Mouse (Mus musculus) left cerebral cortex, adult 2 months (tissue): ENCODE measurements around the gene Olfr1086. TPM values are rescaled to one million over a fixed set of nuclear protein-coding genes. Genes with fewer than 3 reads are reported as not detected.
"Not testable (repeated sequence)": the region's sequence is repeated elsewhere in the genome, so short reads cannot be mapped to it uniquely, and the experiment has no call there.

Experiments used
- DNase-seq, 2 experiments: peaks; one replicate each; pipeline ENCODE4 v3.0.0; 2021 to 2022; ENCODE audit warnings: low spot score in 2 of 2, mixed read lengths in 1 of 2; ENCODE audit errors: extremely low spot score in 1 of 2
- H3K27ac ChIP-seq: fragments of 200-600 bp; 2 replicates; pipeline ENCODE4 v1.8.1; 2022
- H3K4me3 ChIP-seq: fragments of 200-600 bp; 2 replicates; pipeline ENCODE4 v1.8.1; 2022
- CTCF ChIP-seq: fragments of 200-600 bp; IDR thresholded peaks from 2 replicates; pipeline ENCODE4 v1.8.1; 2022; ENCODE audit warnings: antibody characterized with exemption, mild to moderate bottlenecking, moderate library complexity
- intact Hi-C: fragments of 180-260 bp; cut with DNase I; formaldehyde crosslinking; loops from one replicate; pipeline ENCODE4 v1.15.1; 2025
- long read RNA-seq, 2 experiments: library from polyadenylated mRNA; stranded (forward); transcript quantifications; one replicate each; pipeline ENCODE4 v2.0.0; 2021; ENCODE audit warnings: borderline mapping rate in 2 of 2
- total RNA-seq, 2 experiments: library from RNA; stranded (reverse); gene quantifications; 2 replicates each; pipeline ENCODE4 v1.2.3; 2021

Olfr1086 gene
- total RNA-seq, result not detected
- long read RNA-seq, experiment 1, result 0 reads
- long read RNA-seq, experiment 2, result 0 reads

DNA sequence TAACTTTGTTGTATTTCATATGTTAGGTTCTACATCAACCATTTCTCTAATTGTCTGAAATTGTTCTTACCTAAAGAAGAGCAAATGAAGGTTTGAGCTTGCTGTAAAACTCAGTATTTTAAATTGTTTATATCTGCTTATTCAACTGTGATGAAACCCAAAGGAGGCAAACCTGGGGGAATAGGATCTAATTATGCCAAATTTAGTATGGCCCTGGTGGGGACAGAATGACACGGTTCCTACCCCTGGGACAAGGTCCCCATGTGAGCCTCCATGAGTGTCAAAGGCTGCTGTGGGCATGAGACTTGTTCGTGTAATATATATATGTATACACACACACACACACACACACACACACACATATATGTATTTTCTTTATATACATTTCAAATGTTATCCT lies at the start of gene Olfr1086:
Olfr1086 (minus strand) TSS at position 101 of the 400 bp plus-strand sequence.
- H3K4me3 ChIP-seq, result no peak within 1 kb of the TSS
- TF ChIP-seq CTCF, result no peak
- no peak within 1 kb of the TSS for H3K27ac ChIP-seq
- intact Hi-C loops, result no loop called here
- DNase-seq, result no peak

DNA sequence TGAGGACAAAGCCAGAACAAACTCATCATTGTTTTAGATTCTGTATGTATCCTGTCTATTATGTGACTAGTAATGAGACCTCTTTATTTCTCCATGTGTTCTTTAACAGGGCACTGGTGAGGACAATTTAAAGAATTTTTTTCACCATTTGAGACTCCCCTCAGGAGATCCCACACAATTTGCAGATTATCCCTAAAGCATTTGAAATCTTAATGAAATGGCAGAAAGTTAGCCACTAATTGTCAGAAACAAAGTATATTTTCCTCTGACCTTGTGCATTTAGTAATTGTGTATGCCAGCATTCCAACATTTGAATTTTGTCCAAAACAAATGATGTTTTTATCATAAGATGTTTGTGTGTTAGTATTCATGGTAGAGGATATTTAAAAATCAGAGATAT lies 18.4 kb upstream of the Olfr1086 start, which contains the start of gene Olfr1087:
Olfr1087 (minus strand) TSS at position 101 of the 400 bp plus-strand sequence.
- no peak for TF ChIP-seq CTCF
- DNase-seq, result no peak
- intact Hi-C loops, result no loop called here

DNA sequence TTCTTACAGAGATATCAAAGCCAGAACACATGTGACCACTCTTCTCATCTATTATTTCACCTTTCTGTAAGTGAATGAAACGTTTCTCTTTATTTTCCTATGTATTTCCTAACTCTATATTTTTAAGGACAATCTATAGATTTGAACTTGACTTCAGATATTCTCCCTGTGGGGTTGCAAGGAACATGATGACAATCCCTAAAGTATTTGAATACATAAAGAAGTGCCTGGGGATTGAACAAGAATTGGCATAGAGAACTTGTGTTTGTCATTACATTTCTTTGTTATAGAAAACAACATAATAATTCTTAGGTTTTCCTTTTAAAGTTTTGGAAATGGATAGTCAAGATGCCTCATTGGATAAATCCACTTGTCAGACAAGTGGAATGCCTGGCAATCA lies 18.0 kb downstream of the Olfr1086 start, which contains the start of gene Olfr1085:
Olfr1085 (minus strand) TSS at position 101 of the 400 bp plus-strand sequence.
- TF ChIP-seq CTCF, result no peak
- no peak for DNase-seq
- Histone ChIP-seq H3K27ac (no peak within 1 kb of the TSS), H3K4me3 (no peak within 1 kb of the TSS)
- intact Hi-C loops, result no loop called here

More for the DNA sequence above, 18.4 kb upstream of the Olfr1086 start, which contains the start of gene Olfr1087:
- no peak within 1 kb of the TSS for H3K27ac ChIP-seq
- no peak within 1 kb of the TSS for H3K4me3 ChIP-seq

DNA sequence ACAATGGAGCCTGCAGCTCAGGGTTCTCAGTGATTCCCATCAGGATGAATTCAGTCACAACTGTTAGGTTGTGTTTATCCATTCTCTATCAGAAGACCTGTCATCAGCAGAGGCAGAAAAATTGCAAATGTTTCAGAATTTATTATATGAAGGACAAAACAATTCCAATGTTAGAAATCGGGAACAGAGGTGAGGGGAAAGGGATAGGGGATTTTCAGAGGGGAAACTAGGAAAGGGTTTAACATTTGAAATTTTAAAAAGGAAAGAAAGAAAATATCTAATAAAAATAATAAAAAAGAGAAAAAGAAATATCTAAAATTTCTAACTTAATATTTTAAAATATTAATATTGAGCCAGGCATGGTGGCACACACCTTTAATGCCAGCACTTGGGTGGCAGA lies 40.3 kb downstream of the Olfr1086 start, which contains the start of gene Olfr1084:
Olfr1084 (minus strand) TSS at position 101 of the 400 bp plus-strand sequence.
- DNase-seq, H3K4me3 ChIP-seq, intact Hi-C loops, H3K27ac ChIP-seq: not testable (repeated sequence)

Other genes starting within 250 kb of the Olfr1086 start
- not detected for gene Olfr1065, start 229.5 kb downstream of the Olfr1086 start, total RNA-seq
- gene Olfr1066, start 223.8 kb downstream of the Olfr1086 start, total RNA-seq, result not detected
- not detected for gene Olfr228, start 192.7 kb downstream of the Olfr1086 start, total RNA-seq
- not detected for gene Olfr1076, start 171.6 kb downstream of the Olfr1086 start, total RNA-seq
- gene Olfr1079, start 137.6 kb downstream of the Olfr1086 start, total RNA-seq, result not detected
- gene Olfr1080, start 121.9 kb downstream of the Olfr1086 start, total RNA-seq, result not detected
- gene Olfr1082, start 81.1 kb downstream of the Olfr1086 start, total RNA-seq, result not detected
- not detected for gene Olfr1084, start 40.4 kb downstream of the Olfr1086 start, total RNA-seq
- not detected for gene Olfr1085, start 18.1 kb downstream of the Olfr1086 start, total RNA-seq
- gene Olfr1087, start 18.3 kb upstream of the Olfr1086 start, total RNA-seq, result not detected
- gene Olfr1089, start 53.6 kb upstream of the Olfr1086 start, total RNA-seq, result not detected
- not detected for gene Olfr1090, start 78.9 kb upstream of the Olfr1086 start, total RNA-seq
- not detected for gene Olfr1093, start 102.4 kb upstream of the Olfr1086 start, total RNA-seq
- not detected for gene Olfr141, start 129.9 kb upstream of the Olfr1086 start, total RNA-seq
- not detected for gene Olfr1094, start 144.6 kb upstream of the Olfr1086 start, total RNA-seq
- not detected for gene Olfr1095, start 171.6 kb upstream of the Olfr1086 start, total RNA-seq
- not detected for gene Gm13723, start 194.7 kb upstream of the Olfr1086 start, total RNA-seq
- gene Olfr1097, start 212.1 kb upstream of the Olfr1086 start, total RNA-seq, result not detected
- not detected for gene Olfr1098, start 244.5 kb upstream of the Olfr1086 start, total RNA-seq